12 mouse cellular contexts compared by ENCODE assay signal in the genomic region with DNA sequence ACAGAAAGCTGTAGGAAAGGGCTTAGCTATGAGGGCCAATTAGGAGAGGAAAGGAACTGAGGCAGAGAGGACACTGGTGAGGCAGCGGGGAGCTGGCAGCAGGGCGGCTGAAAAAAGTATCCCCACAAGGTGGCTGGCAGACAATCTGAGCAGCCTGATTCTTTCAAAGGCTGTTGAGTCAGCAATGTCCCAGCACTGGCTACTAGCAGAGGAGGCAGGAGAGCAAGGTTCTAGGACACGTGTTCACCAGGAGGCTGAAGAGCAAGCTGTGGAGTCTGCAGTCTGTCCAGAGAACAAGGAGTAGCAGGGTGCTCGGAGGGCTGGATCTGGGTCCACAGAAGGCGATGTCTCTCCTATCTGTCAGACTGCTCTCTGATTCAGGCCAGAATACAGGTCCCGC. TPM values are rescaled to one million over a fixed set of nuclear protein-coding genes. Genes with fewer than 3 reads are reported as not detected.
DNase-seq lines count a peak whose midpoint lies in the region; ATAC-seq and TF ChIP-seq lines count a peak whose summit lies in the region.
"Had no signal": no experiment of that assay in that cellular context is flagged by ENCODE, and none has a peak within 500 bp of the region (broad histone marks: within the 10 kb centered on the region; RNA-seq: fewer than 3 reads in every experiment).

No protein-coding gene starts in this region.

- peak; percentile 6 for DNase-seq in layer of hippocampus, adult 11-12 months (ENCODE audit: low spot score)
- DNase-seq in layer of hippocampus, adult 9-10 months (ENCODE audit: low spot score): no peak
- DNase-seq in MN1 (ENCODE audit: low spot score): peak; percentile 9
- peak; percentile 60 to 78 for DNase-seq in cerebellum, adult 2 months
- peak; percentile 65 for DNase-seq in naive thymus-derived CD4-positive, alpha-beta T cell, adult 2 months (ENCODE audit: low read depth)
- DNase-seq in spleen, adult 18-20 months: no peak
- DNase-seq in right cerebral cortex, postnatal 4 days: no peak

- no peak for TF ChIP-seq POLR2A in cerebellum, adult 2 months (IDR thresholded peaks at IDR 0.05; ENCODE audit: borderline replicate concordance, insufficient read depth, low read length)

- H3K36me3 ChIP-seq in heart, embryonic 11.5 days (ENCODE audit: control insufficient read depth, insufficient read depth, low read length): no peaks in the 10 kb centered on the region
- H3K36me3 ChIP-seq: embryonic facial prominence, embryonic 15.5 days; hindbrain, embryonic 10.5 days; midbrain, embryonic 12.5 days had no signal

- TF ChIP-seq CTCF in cerebellum, adult 2 months (IDR thresholded peaks at IDR 0.05; ENCODE audit: borderline replicate concordance, insufficient read depth, low read depth, low read length): no peak; the same call in 1 of the 2 replicates

- no peaks in the 10 kb centered on the region for H3K27me3 ChIP-seq in cerebellum, adult 2 months (ENCODE audit: control insufficient read depth, insufficient read depth, low read length)
- 0 out of 2 replicates have a peak, but pooled peaks cover 2% of the 10 kb centered on the region for H3K27me3 ChIP-seq in heart, embryonic 11.5 days (ENCODE audit: control insufficient read depth, insufficient read depth, low read length)
- H3K27me3 ChIP-seq: midbrain, embryonic 12.5 days had no signal

- 15% methylated on average over 6 of the region's 6 CpGs for WGBS in cerebellum, adult 2 months
- 50% methylated on average over 6 of the region's 6 CpGs for WGBS in heart, embryonic 11.5 days (ENCODE audit: insufficient replicate concordance)

- no peak overlapping the region for H3K4me2 ChIP-seq in heart, embryonic 11.5 days
- H3K4me2 ChIP-seq: embryonic facial prominence, embryonic 15.5 days; midbrain, embryonic 12.5 days had no signal

- H3K27ac ChIP-seq in cerebellum, adult 2 months (ENCODE audit: insufficient read depth, low read length): no peak overlapping the region
- H3K27ac ChIP-seq in heart, embryonic 11.5 days (ENCODE audit: low read depth, low read length): no peak overlapping the region
- H3K27ac ChIP-seq: embryonic facial prominence, embryonic 15.5 days; hindbrain, embryonic 10.5 days; liver, embryonic 14.5 days; midbrain, embryonic 12.5 days had no signal

- H3K9me3 ChIP-seq in heart, embryonic 11.5 days (replicated peaks; ENCODE audit: control insufficient read depth, low read length): no peaks in the 10 kb centered on the region
- H3K9me3 ChIP-seq: embryonic facial prominence, embryonic 15.5 days; hindbrain, embryonic 10.5 days; midbrain, embryonic 12.5 days had no signal

- H3K4me1 ChIP-seq in cerebellum, adult 2 months (ENCODE audit: control insufficient read depth, insufficient read depth, low read length): peaks cover 12% of the 10 kb centered on the region
- 0 out of 2 replicates have a peak, but pooled peaks cover 2% of the 10 kb centered on the region for H3K4me1 ChIP-seq in heart, embryonic 11.5 days (ENCODE audit: control insufficient read depth, insufficient read depth, low read length)
- H3K4me1 ChIP-seq: embryonic facial prominence, embryonic 15.5 days; hindbrain, embryonic 10.5 days; midbrain, embryonic 12.5 days had no signal

- no peak overlapping the region for H3K9ac ChIP-seq in heart, embryonic 11.5 days (ENCODE audit: low read depth, low read length)
- H3K9ac ChIP-seq: embryonic facial prominence, embryonic 15.5 days; liver, embryonic 14.5 days; midbrain, embryonic 12.5 days had no signal

- ATAC-seq in heart, embryonic 11.5 days (replicated peaks; ENCODE audit: insufficient number of reproducible peaks, low FRiP score, low TSS enrichment): no peak

- H3K4me3 ChIP-seq in cerebellum, adult 2 months (replicated peaks; ENCODE audit: insufficient read depth, low read depth, low read length): no peak overlapping the region
- H3K4me3 ChIP-seq in heart, embryonic 11.5 days (ENCODE audit: low read depth, low read length): no peak overlapping the region
- H3K4me3 ChIP-seq: embryonic facial prominence, embryonic 15.5 days; hindbrain, embryonic 10.5 days; midbrain, embryonic 12.5 days had no signal

RNA-seq across cellular contexts. Expression of a gene that starts 10.3 kb away (rescaled TPM):
- polyA plus RNA-seq in cerebellum, adult 2 months (2012; rRNA removed): 0.05 and 0.27 TPM in 2 replicates
- not detected in 2 replicates for polyA plus RNA-seq in heart, embryonic 11.5 days (2014; fragmentation: Nextera tagmentation; extraction: Ambion mirVana)
- polyA plus RNA-seq: hindbrain, embryonic 10.5 days; liver, embryonic 14.5 days; midbrain, embryonic 12.5 days had no signal

RNA-seq across cellular contexts. Expression of a gene that starts 17.6 kb away (rescaled TPM):
- 0.08 and 0.10 TPM in 2 replicates for polyA plus RNA-seq in cerebellum, adult 2 months (2012; rRNA removed)
- not detected in 2 replicates for polyA plus RNA-seq in heart, embryonic 11.5 days (2014; fragmentation: Nextera tagmentation; extraction: Ambion mirVana)
- polyA plus RNA-seq: embryonic facial prominence, embryonic 15.5 days; hindbrain, embryonic 10.5 days; midbrain, embryonic 12.5 days had no signal

RNA-seq across cellular contexts. Expression of a gene that starts 18.9 kb away (rescaled TPM):
- not detected in 2 replicates for polyA plus RNA-seq in cerebellum, adult 2 months (2012; rRNA removed)
- polyA plus RNA-seq in heart, embryonic 11.5 days (2014; fragmentation: Nextera tagmentation; extraction: Ambion mirVana): not detected in 2 replicates
- polyA plus RNA-seq: hindbrain, embryonic 10.5 days; midbrain, embryonic 12.5 days had no signal

RNA-seq across cellular contexts. Expression of a gene that starts 33.8 kb away (rescaled TPM):
- 34.7 and 37.4 TPM in 2 replicates for polyA plus RNA-seq in cerebellum, adult 2 months (2012; rRNA removed)
- 22.7 and 26.5 TPM in 2 replicates for polyA plus RNA-seq in heart, embryonic 11.5 days (2014; fragmentation: Nextera tagmentation; extraction: Ambion mirVana)

RNA-seq across cellular contexts. Expression of a gene that starts 40.4 kb away (rescaled TPM):
- 1.1 and 2.4 TPM in 2 replicates for polyA plus RNA-seq in cerebellum, adult 2 months (2012; rRNA removed)
- polyA plus RNA-seq in heart, embryonic 11.5 days (2014; fragmentation: Nextera tagmentation; extraction: Ambion mirVana): 0.25 and 1.3 TPM in 2 replicates

Comparison
In these comparisons a context has a peak if more than half of its experiments do, and no peak if none do; other contexts are left out.
1. DNase-seq: peak in layer of hippocampus, adult 11-12 months (single experiment), MN1 (single experiment), cerebellum, adult 2 months (2 of 2) and naive thymus-derived CD4-positive, alpha-beta T cell, adult 2 months (single experiment); none in layer of hippocampus, adult 9-10 months (single experiment), spleen, adult 18-20 months (0 of 2) and right cerebral cortex, postnatal 4 days (single experiment).